Mouse (Mus musculus) heart, adult 8-10 months (tissue): Measurements from ENCODE around the gene AF067061. TPM values are rescaled to one million over a fixed set of nuclear protein-coding genes. Genes with fewer than 3 reads are reported as not detected.

Source experiments
- total RNA-seq, 4 experiments: library from RNA; stranded (reverse); gene quantifications; 2 replicates each; pipeline ENCODE4 v1.2.4; 2022

Gene AF067061
- total RNA-seq, 4 experiments from 2014 or later: not detected

Other genes starting within 250 kb of the AF067061 start
- gene Gm36079, start 236.1 kb upstream of the AF067061 start, total RNA-seq: not detected
- under 1 TPM in 3 of 4 experiments, not detected in 1; 0.22 to 0.72 (median 0.28) TPM for gene Gm21188, start 210.9 kb upstream of the AF067061 start, total RNA-seq
- gene Gm20767, start 122.9 kb upstream of the AF067061 start, total RNA-seq: not detected
- not detected for gene Gm21818, start 90.7 kb upstream of the AF067061 start, total RNA-seq
- gene Gm21762, start 47.2 kb upstream of the AF067061 start, total RNA-seq: not detected
- not detected for gene Gm21731, start 24.0 kb upstream of the AF067061 start, total RNA-seq
- gene BC147527, start 37.3 kb downstream of the AF067061 start, total RNA-seq: not detected
- not detected for gene Tcstv3, start 53.8 kb downstream of the AF067061 start, total RNA-seq